Mouse (Mus musculus) MEL (cell line): ENCODE results near the gene Entpd3. TPM values are rescaled to one million over a fixed set of nuclear protein-coding genes. Genes with fewer than 3 reads are reported as not detected.

Experiments
- DNase-seq: peaks from one replicate; pipeline ENCODE4 v3.0.0; 2011; ENCODE audit warnings: low read depth, low spot score
- H3K27ac ChIP-seq: 2 replicates; pipeline ENCODE4 v1.5.1; 2012; ENCODE audit warnings: low read depth, mild to moderate bottlenecking, control low read depth, low read length, moderate library complexity; ENCODE audit not compliant: control insufficient read depth
- H3K27me3 ChIP-seq, 2 experiments: fragments of 150-350 bp in 1 of 2; sonication (generic) in 1 of 2; 2 replicates each; pipeline ENCODE4 v1.6.1; 2012; ENCODE audit warnings: low read length in 2 of 2, mild to moderate bottlenecking in 2 of 2, improper control_type of control experiment in 1 of 2, moderate library complexity in 1 of 2; ENCODE audit not compliant: insufficient read depth in 2 of 2, control insufficient read depth in 1 of 2
- H3K36me3 ChIP-seq, 2 experiments: 2 replicates each; pipeline ENCODE4 v1.6.1; 2012 to 2014; ENCODE audit warnings: low read length in 2 of 2, improper control_type of control experiment in 1 of 2, inconsistent platforms in 1 of 2, mild to moderate bottlenecking in 1 of 2; ENCODE audit not compliant: insufficient read depth in 2 of 2, control insufficient read depth in 1 of 2
- H3K4me1 ChIP-seq, 2 experiments: fragments of 150-350 bp in 1 of 2; sonication (generic) in 1 of 2; 2 replicates each; pipeline ENCODE4 v1.6.1; 2012; ENCODE audit warnings: low read length in 2 of 2, improper control_type of control experiment in 1 of 2, mild to moderate bottlenecking in 1 of 2; ENCODE audit not compliant: insufficient read depth in 2 of 2, control insufficient read depth in 1 of 2
- H3K4me3 ChIP-seq, 2 experiments: fragments of 150-350 bp in 1 of 2; sonication (generic) in 1 of 2; 2 replicates each; pipeline ENCODE4 v1.5.1; 2012; ENCODE audit warnings: low read depth in 2 of 2, low read length in 2 of 2, mild to moderate bottlenecking in 2 of 2, moderate library complexity in 2 of 2, control low read depth in 1 of 2, improper control_type of control experiment in 1 of 2; ENCODE audit not compliant: control insufficient read depth in 1 of 2, insufficient read depth in 1 of 2
- H3K79me2 ChIP-seq: 2 replicates; pipeline ENCODE4 v1.6.1; 2012; ENCODE audit warnings: mild to moderate bottlenecking, low read length, moderate library complexity; ENCODE audit not compliant: control insufficient read depth, poor library complexity, insufficient read depth
- H3K9ac ChIP-seq: 2 replicates; pipeline ENCODE4 v1.6.1; 2012; ENCODE audit warnings: low read depth, mild to moderate bottlenecking, control low read depth, low read length, moderate library complexity; ENCODE audit not compliant: control insufficient read depth, poor library complexity, severe bottlenecking
- H3K9me3 ChIP-seq: fragments of 150-350 bp; sonication (generic); replicated peaks from 2 replicates; pipeline ENCODE4 v1.6.1; 2012; ENCODE audit warnings: mild to moderate bottlenecking, low read length, improper control_type of control experiment, moderate library complexity; ENCODE audit not compliant: insufficient read depth
- CHD2 ChIP-seq: IDR thresholded peaks from 2 replicates; pipeline ENCODE4 v1.6.1; 2011; ENCODE audit warnings: low read length, improper control_type of control experiment
- CTCF ChIP-seq, 3 experiments: IDR thresholded peaks in 2 of 3; conservative IDR thresholded peaks in 1 of 3; 2 replicates each; pipeline ENCODE4 v1.5.1; 2011 to 2012; ENCODE audit warnings: low read length in 3 of 3, low read depth in 2 of 3, mild to moderate bottlenecking in 2 of 3, improper control_type of control experiment in 1 of 3, inconsistent platforms in 1 of 3, mixed read lengths in 1 of 3, moderate library complexity in 1 of 3; ENCODE audit not compliant: control insufficient read depth in 1 of 3, insufficient read depth in 1 of 3, poor library complexity in 1 of 3, severe bottlenecking in 1 of 3
- EP300 ChIP-seq, 2 experiments: IDR thresholded peaks; 2 replicates each; pipeline ENCODE4 v1.6.1; 2011; ENCODE audit warnings: improper control_type of control experiment in 2 of 2, low read length in 2 of 2, low read depth in 1 of 2, mild to moderate bottlenecking in 1 of 2
- GATA1 ChIP-seq: IDR thresholded peaks from 2 replicates; pipeline ENCODE4 v1.6.1; 2011; ENCODE audit warnings: low read depth, low read length, improper control_type of control experiment
- KAT2A ChIP-seq: conservative IDR thresholded peaks from 2 replicates; pipeline ENCODE4 v1.6.1; 2012; ENCODE audit warnings: low read depth, low read length, improper control_type of control experiment, inconsistent platforms
- MAZ ChIP-seq: IDR thresholded peaks from 2 replicates; pipeline ENCODE4 v1.6.1; 2012; ENCODE audit warnings: low read depth, mild to moderate bottlenecking, inconsistent platforms, low read length, improper control_type of control experiment
- MEF2A ChIP-seq: IDR thresholded peaks from 2 replicates; pipeline ENCODE4 v1.6.1; 2014; ENCODE audit warnings: low read depth, mild to moderate bottlenecking, inconsistent platforms, low read length, improper control_type of control experiment; ENCODE audit not compliant: poor library complexity, insufficient replicate concordance, severe bottlenecking; ENCODE audit errors: extremely low read depth
- MYC ChIP-seq: IDR thresholded peaks from 2 replicates; pipeline ENCODE4 v1.6.1; 2011; ENCODE audit warnings: low read depth, mild to moderate bottlenecking, low read length, improper control_type of control experiment, moderate library complexity
- NELFE ChIP-seq: IDR thresholded peaks from 2 replicates; pipeline ENCODE4 v1.6.1; 2011; ENCODE audit warnings: low read depth, low read length, improper control_type of control experiment
- NRF1 ChIP-seq: IDR thresholded peaks from 2 replicates; pipeline ENCODE4 v1.6.1; 2014; ENCODE audit warnings: low read depth, mild to moderate bottlenecking, inconsistent platforms, low read length, improper control_type of control experiment, moderate library complexity; ENCODE audit not compliant: poor library complexity, insufficient read depth, severe bottlenecking
- POLR2A ChIP-seq, 2 experiments: IDR thresholded peaks; 2 replicates each; pipeline ENCODE4 v1.6.1; 2011 to 2012; ENCODE audit warnings: low read length in 2 of 2, mild to moderate bottlenecking in 2 of 2, control low read depth in 1 of 2, improper control_type of control experiment in 1 of 2, low read depth in 1 of 2, moderate library complexity in 1 of 2; ENCODE audit not compliant: control insufficient read depth in 1 of 2, insufficient read depth in 1 of 2, poor library complexity in 1 of 2
- POLR2AphosphoS5 ChIP-seq: IDR thresholded peaks from 2 replicates; pipeline ENCODE4 v1.6.1; 2012; ENCODE audit warnings: low read depth, borderline replicate concordance, mild to moderate bottlenecking, inconsistent platforms, low read length, moderate library complexity, mixed read lengths
- RAD21 ChIP-seq: IDR thresholded peaks from 2 replicates; pipeline ENCODE4 v1.6.1; 2011; ENCODE audit warnings: mild to moderate bottlenecking, low read depth, low read length, improper control_type of control experiment
- SIN3A ChIP-seq: IDR thresholded peaks from 2 replicates; pipeline ENCODE4 v1.6.1; 2012; ENCODE audit warnings: low read length, improper control_type of control experiment, inconsistent platforms
- SMC3 ChIP-seq: IDR thresholded peaks from 2 replicates; pipeline ENCODE4 v1.6.1; 2011; ENCODE audit warnings: low read depth, low read length, improper control_type of control experiment
- TCF12 ChIP-seq: IDR thresholded peaks from 2 replicates; pipeline ENCODE4 v1.6.1; 2014; ENCODE audit warnings: low read depth, mild to moderate bottlenecking, inconsistent platforms, low read length, improper control_type of control experiment, moderate library complexity
- UBTF ChIP-seq: IDR thresholded peaks from 2 replicates; pipeline ENCODE4 v1.6.1; 2012; ENCODE audit warnings: low read depth, mild to moderate bottlenecking, inconsistent platforms, low read length, improper control_type of control experiment, moderate library complexity, borderline replicate concordance; ENCODE audit not compliant: insufficient read depth
- ZC3H11A ChIP-seq: IDR thresholded peaks from 2 replicates; pipeline ENCODE4 v1.6.1; 2012; ENCODE audit warnings: low read depth, mild to moderate bottlenecking, inconsistent platforms, low read length, improper control_type of control experiment
- polyA plus RNA-seq, 2 experiments: library from polyadenylated mRNA; stranded (reverse) in 1 of 2; unstranded in 1 of 2; fragments of >175 nt in 1 of 2; fragments of >200 nt in 1 of 2; gene quantifications; 2 replicates each; pipeline versions ENCODE4 v1.2.1 to v1.2.4; 2012; ENCODE audit warnings: low replicate concordance in 2 of 2, low read depth in 1 of 2; ENCODE audit not compliant: insufficient read length in 2 of 2, insufficient read depth in 1 of 2, missing spikeins in 1 of 2
- total RNA-seq: library from RNA; depleted of rRNA; stranded (reverse); fragments of 300-350 nt; gene quantifications from 2 replicates; pipeline ENCODE4 v1.2.3, GENCODE M21; 2012

Entpd3 gene
- total and polyA plus RNA-seq, 3 experiments, result 0.03 TPM; not detected in 2

- no peak for TF ChIP-seq MEF2A
- peak; percentile 73 to 92 (median 81) for TF ChIP-seq CTCF (IDR thresholded peaks at IDR 0.05 in 2 of 3, conservative IDR thresholded peaks at IDR 0.05 in 1 of 3; ENCODE audit: control insufficient read depth in 1 of 3, insufficient read depth in 1 of 3, low read depth in 2 of 3, low read length in 3 of 3, poor library complexity in 1 of 3, severe bottlenecking in 1 of 3)
- TF ChIP-seq SIN3A, result no peak
- no peak for TF ChIP-seq POLR2A (IDR thresholded peaks at IDR 0.05; ENCODE audit: control insufficient read depth in 1 of 2, insufficient read depth in 1 of 2, low read depth in 1 of 2, low read length in 2 of 2, poor library complexity in 1 of 2)
- TF ChIP-seq EP300 (IDR thresholded peaks at IDR 0.05; ENCODE audit: low read depth in 1 of 2, low read length in 2 of 2), result 0 out of 4 replicates have a peak, but pooled peaks of 1 of the 2 experiments have one; percentile 27
- TF ChIP-seq MYC, result 0 out of 2 replicates have a peak, but pooled peaks have one; percentile 12
- TF ChIP-seq NELFE, result no peak
- no peak for TF ChIP-seq POLR2AphosphoS5
- TF ChIP-seq TCF12, result no peak
- TF ChIP-seq KAT2A, result no peak
- no peak for TF ChIP-seq UBTF
- TF ChIP-seq CHD2, result no peak
- TF ChIP-seq MAZ, result no peak
Observed at GRCm38 (mm10) chr9:120496691-120497090, 42.9 kb upstream of the Entpd3 start (continued).

- TF ChIP-seq TCF12, result no peak
- no peak for TF ChIP-seq EP300 (IDR thresholded peaks at IDR 0.05; ENCODE audit: low read depth in 1 of 2, low read length in 2 of 2)
- no peak for TF ChIP-seq MYC
- Histone ChIP-seq H3K9ac (no peak overlapping the region), H3K27me3 (no peaks in the 10 kb centered on the region), H3K4me1 (peaks cover 0 to 10% of the 10 kb centered on the region in 2 experiments; a peak in 3 of 4 replicates), H3K79me2 (peaks cover 12% of the 10 kb centered on the region), H3K4me3 (no peak overlapping the region), H3K9me3 (no peaks in the 10 kb centered on the region), H3K36me3 (peaks cover 3 to 5% of the 10 kb centered on the region in 2 experiments; a peak in 3 of 4 replicates), H3K27ac (no peak overlapping the region)
- no peak for DNase-seq
Observed at GRCm38 (mm10) chr9:120497983-120498382, 41.6 kb upstream of the Entpd3 start.

GRCm38 (mm10) chr9:120501191-120501902 is 38.3 kb upstream of the Entpd3 start:
- H3K27ac ChIP-seq, result no peak overlapping the region
- peaks cover 0 to 3% of the 10 kb centered on the region in 2 experiments; a peak in 2 of 4 replicates for H3K4me1 ChIP-seq
- no peaks in the 10 kb centered on the region; a peak in 1 of 4 replicates for H3K36me3 ChIP-seq
- no peak overlapping the region for H3K4me3 ChIP-seq
- no peaks in the 10 kb centered on the region for H3K79me2 ChIP-seq
- DNase-seq, result peak; percentile 53
- no peak overlapping the region for H3K9ac ChIP-seq
- H3K9me3 ChIP-seq, result no peaks in the 10 kb centered on the region
- TF ChIP-seq GATA1, result no peak
- peak; percentile 87 for TF ChIP-seq RAD21
- no peak for TF ChIP-seq UBTF
- 0 out of 2 replicates have a peak, but pooled peaks have one; percentile 6 for TF ChIP-seq SIN3A
- TF ChIP-seq SMC3, result peak; percentile 51
- peak; percentile 71 to 92 (median 85) for TF ChIP-seq CTCF (IDR thresholded peaks at IDR 0.05 in 2 of 3, conservative IDR thresholded peaks at IDR 0.05 in 1 of 3; ENCODE audit: control insufficient read depth in 1 of 3, insufficient read depth in 1 of 3, low read depth in 2 of 3, low read length in 3 of 3, poor library complexity in 1 of 3, severe bottlenecking in 1 of 3)
- TF ChIP-seq CHD2, result no peak
- no peak for TF ChIP-seq NRF1
- TF ChIP-seq ZC3H11A, result peak; percentile 36
- no peak for TF ChIP-seq MEF2A
- TF ChIP-seq, all 39 proteins: peak for 5
- H3K27me3 ChIP-seq, result no peaks in the 10 kb centered on the region
